Mouse (Mus musculus): Measurements from ENCODE around the gene Dph2. TPM values are rescaled to one million over a fixed set of nuclear protein-coding genes. Genes with fewer than 3 reads are reported as not detected.

Dph2 gene
- polyA plus RNA-seq, 1 experiment from 2014 or later = 8.1 TPM

DNA sequence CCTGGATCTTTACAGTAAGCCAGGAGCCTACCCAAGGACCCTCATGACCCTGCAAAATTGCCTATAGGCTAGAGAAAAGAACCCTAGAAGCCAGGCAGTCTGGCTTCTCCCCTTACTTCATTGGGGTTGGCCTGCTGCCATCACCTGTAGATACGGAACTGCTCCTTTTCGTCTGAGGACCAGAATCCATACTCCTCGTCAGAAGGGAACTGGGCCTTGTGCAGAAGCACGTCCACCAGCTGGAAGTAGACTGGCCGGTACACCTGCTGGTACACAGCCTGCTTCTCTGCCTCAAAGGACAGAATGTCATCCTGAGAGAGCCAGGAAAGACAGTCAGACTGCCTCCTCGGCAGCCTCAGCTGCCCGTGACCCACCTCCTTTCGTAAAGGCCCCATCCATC is 12.9 kb upstream of the Dph2 start:
- DNase-seq (ENCODE audit: low spot score) = no peak
- no peak for ATAC-seq (ENCODE audit: low FRiP score, low TSS enrichment)
- Histone ChIP-seq H3K4me3 (ENCODE audit: low read depth, low read length) (no peak overlapping the region), H3K4me1 (replicated peaks; ENCODE audit: control insufficient read depth, insufficient read depth) (no peaks in the 10 kb centered on the region), H3K27ac (replicated peaks) (no peak overlapping the region), H3K9ac (ENCODE audit: low read length) (no peak overlapping the region), H3K36me3 (ENCODE audit: control insufficient read depth, insufficient read depth, low read length) (peaks cover 32% of the 10 kb centered on the region), H3K27me3 (ENCODE audit: control insufficient read depth, insufficient read depth, low read length) (no peaks in the 10 kb centered on the region), H3K4me2 (replicated peaks; ENCODE audit: low read depth) (no peak overlapping the region), H3K9me3 (ENCODE audit: control insufficient read depth, low read length) (no peaks in the 10 kb centered on the region)
- no peak for TF ChIP-seq CTCF (IDR thresholded peaks at IDR 0.05; ENCODE audit: low read depth)
- no peak for TF ChIP-seq EP300 (optimal IDR thresholded peaks at IDR 0.05)
- WGBS = 85% methylated on average over 8 of the region's 8 CpGs

DNA sequence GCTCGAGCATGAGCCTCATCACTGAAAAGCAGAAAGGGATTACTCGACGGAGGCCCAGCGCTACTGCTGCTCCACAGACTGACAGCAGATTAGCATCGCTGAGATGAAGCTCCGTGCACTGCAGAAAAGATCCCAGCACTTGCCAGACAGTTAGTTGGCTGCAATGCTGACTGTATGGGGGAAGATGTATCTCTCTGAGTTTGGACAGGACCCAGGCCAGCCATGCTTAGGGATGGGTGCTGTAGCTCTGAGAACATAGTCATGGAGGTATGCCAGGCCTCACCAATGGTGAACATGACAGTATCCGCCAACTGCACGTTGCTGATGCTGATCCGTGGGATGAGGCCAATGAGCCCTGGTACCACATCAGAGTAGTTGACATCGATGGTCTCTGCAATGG is 12.3 kb upstream of the Dph2 start:
- TF ChIP-seq EP300 (optimal IDR thresholded peaks at IDR 0.05) (no peak), CTCF (IDR thresholded peaks at IDR 0.05; ENCODE audit: low read depth) (no peak)
- WGBS = 72% methylated on average over 10 of the region's 10 CpGs
- peaks cover 38% of the 10 kb centered on the region for H3K36me3 ChIP-seq (ENCODE audit: control insufficient read depth, insufficient read depth, low read length)

DNA sequence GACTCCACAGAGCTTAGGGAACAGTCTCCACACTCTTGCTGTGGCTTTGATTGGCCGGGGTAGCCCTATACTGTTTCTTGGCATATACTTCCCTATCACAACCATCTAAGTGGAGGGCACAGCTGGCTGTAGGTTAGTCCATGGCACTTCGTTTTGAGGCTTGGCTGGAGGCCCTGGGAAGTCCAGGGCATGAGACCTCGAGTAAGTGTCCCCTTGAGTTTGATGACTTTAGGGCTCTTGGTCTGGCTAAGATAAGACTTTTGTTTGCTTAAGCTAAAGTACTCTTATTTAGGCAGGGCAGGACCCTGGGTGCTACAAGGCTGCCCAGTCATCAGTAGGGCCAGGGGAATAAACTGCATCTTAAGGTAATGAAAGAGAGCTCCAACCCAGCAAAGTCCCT is 6.3 kb upstream of the Dph2 start:
- Histone ChIP-seq H3K4me2 (replicated peaks; ENCODE audit: low read depth) (no peak overlapping the region), H3K27me3 (ENCODE audit: control insufficient read depth, insufficient read depth, low read length) (no peaks in the 10 kb centered on the region), H3K36me3 (ENCODE audit: control insufficient read depth, insufficient read depth, low read length) (peaks cover 31% of the 10 kb centered on the region), H3K4me3 (ENCODE audit: low read depth, low read length) (no peak overlapping the region), H3K4me1 (replicated peaks; ENCODE audit: control insufficient read depth, insufficient read depth) (no peaks in the 10 kb centered on the region), H3K27ac (replicated peaks) (no peak overlapping the region), H3K9me3 (ENCODE audit: control insufficient read depth, low read length) (no peaks in the 10 kb centered on the region), H3K9ac (ENCODE audit: low read length) (no peak overlapping the region)
- no peak for TF ChIP-seq CTCF (IDR thresholded peaks at IDR 0.05; ENCODE audit: low read depth)
- no peak for TF ChIP-seq EP300 (optimal IDR thresholded peaks at IDR 0.05)
- DNase-seq (ENCODE audit: low spot score) (no peak), ATAC-seq (ENCODE audit: low FRiP score, low TSS enrichment) (no peak)
- 71% methylated on average over 3 of the region's 3 CpGs for WGBS

More for the DNA sequence above, 12.3 kb upstream of the Dph2 start:
- H3K4me2 ChIP-seq (replicated peaks; ENCODE audit: low read depth) = no peak overlapping the region
- H3K4me1 ChIP-seq (replicated peaks; ENCODE audit: control insufficient read depth, insufficient read depth) = no peaks in the 10 kb centered on the region
- no peak overlapping the region for H3K9ac ChIP-seq (ENCODE audit: low read length)
- H3K9me3 ChIP-seq (ENCODE audit: control insufficient read depth, low read length) = no peaks in the 10 kb centered on the region
- no peak for ATAC-seq (ENCODE audit: low FRiP score, low TSS enrichment)
- no peak for DNase-seq (ENCODE audit: low spot score)
- no peaks in the 10 kb centered on the region for H3K27me3 ChIP-seq (ENCODE audit: control insufficient read depth, insufficient read depth, low read length)
- H3K27ac ChIP-seq (replicated peaks) = no peak overlapping the region
- no peak overlapping the region for H3K4me3 ChIP-seq (ENCODE audit: low read depth, low read length)

DNA sequence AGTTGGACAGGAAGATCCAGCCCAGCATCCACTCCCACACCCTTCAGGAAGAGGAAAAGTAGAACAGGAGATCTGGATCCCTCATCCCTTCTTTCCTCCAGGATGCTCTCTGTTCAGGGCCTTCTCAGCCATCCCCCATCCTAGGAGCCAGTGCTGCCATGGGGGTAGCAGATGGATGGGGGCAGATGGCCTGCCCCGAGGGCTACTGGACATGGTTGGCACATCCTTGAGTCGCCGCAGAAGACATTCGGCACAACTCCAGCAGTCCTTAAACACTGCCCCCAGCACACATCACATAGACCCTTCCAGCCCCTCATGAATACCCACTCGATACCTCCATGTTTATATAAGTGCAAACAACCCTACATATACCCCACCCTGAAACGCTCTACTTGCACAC is 4.2 kb upstream of the Dph2 start:
- H3K9ac ChIP-seq (ENCODE audit: low read length) = no peak overlapping the region; the same call in 1 of the 2 replicates
- 91% methylated on average over 6 of the region's 6 CpGs for WGBS

DNA sequence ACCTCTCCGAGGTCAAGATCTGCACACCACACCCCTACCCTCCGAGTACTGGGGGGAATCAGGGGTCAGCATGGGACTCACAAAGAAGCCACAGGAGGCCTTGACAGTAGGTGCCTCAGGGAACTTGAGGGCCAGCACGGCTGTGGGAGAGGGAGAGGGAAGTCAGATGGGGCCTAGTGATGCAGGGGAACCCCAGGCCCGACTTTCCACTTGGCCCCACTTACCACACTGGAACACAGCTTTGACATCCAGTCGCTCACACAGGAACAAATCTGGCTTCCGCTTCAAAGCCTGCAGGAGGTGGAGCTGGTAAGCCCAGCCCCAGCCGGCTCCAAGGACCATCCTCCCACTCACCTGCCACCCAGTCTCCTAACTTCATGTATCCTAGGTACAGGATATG is 3.5 kb upstream of the Dph2 start:
- TF ChIP-seq EP300 (optimal IDR thresholded peaks at IDR 0.05) (no peak), CTCF (IDR thresholded peaks at IDR 0.05; ENCODE audit: low read depth) (no peak)

More for the DNA sequence above, 4.2 kb upstream of the Dph2 start:
- Histone ChIP-seq H3K27me3 (ENCODE audit: control insufficient read depth, insufficient read depth, low read length) (no peaks in the 10 kb centered on the region), H3K9me3 (ENCODE audit: control insufficient read depth, low read length) (no peaks in the 10 kb centered on the region), H3K36me3 (ENCODE audit: control insufficient read depth, insufficient read depth, low read length) (peaks cover 20% of the 10 kb centered on the region), H3K4me2 (replicated peaks; ENCODE audit: low read depth) (no peak overlapping the region), H3K27ac (replicated peaks) (no peak overlapping the region), H3K4me3 (ENCODE audit: low read depth, low read length) (no peak overlapping the region), H3K4me1 (replicated peaks; ENCODE audit: control insufficient read depth, insufficient read depth) (peaks cover 2% of the 10 kb centered on the region; the same call in 1 of the 2 replicates)
- DNase-seq (ENCODE audit: low spot score) = no peak
- no peak for TF ChIP-seq CTCF (IDR thresholded peaks at IDR 0.05; ENCODE audit: low read depth)
- ATAC-seq (ENCODE audit: low FRiP score, low TSS enrichment) = no peak

DNA sequence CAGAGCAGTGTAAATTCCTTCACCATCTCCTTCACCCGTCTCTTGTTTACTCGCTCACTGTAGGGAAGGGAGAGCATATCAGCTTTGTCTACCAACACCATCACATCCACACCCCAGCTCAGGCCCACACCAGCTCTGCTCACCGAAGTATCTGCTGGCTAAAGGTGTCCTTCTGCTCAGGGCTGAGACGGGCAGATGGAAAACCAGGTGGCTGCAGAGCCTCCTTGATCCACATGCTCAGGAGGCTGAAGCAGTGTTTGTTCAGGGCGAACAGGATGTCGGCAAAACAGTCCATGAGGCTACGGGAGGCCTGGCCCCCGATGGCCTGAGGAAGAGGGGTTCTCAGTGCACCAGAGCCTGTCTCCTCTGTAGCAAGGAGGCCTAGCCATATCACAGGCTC is 2.8 kb upstream of the Dph2 start:
- ATAC-seq (ENCODE audit: low FRiP score, low TSS enrichment) (no peak), DNase-seq (ENCODE audit: low spot score) (no peak)
- Histone ChIP-seq H3K9me3 (ENCODE audit: control insufficient read depth, low read length) (no peaks in the 10 kb centered on the region), H3K27me3 (ENCODE audit: control insufficient read depth, insufficient read depth, low read length) (no peaks in the 10 kb centered on the region), H3K36me3 (ENCODE audit: control insufficient read depth, insufficient read depth, low read length) (peaks cover 9% of the 10 kb centered on the region), H3K4me2 (replicated peaks; ENCODE audit: low read depth) (no peak overlapping the region), H3K4me1 (replicated peaks; ENCODE audit: control insufficient read depth, insufficient read depth) (peaks cover 2% of the 10 kb centered on the region; the same call in 1 of the 2 replicates), H3K27ac (replicated peaks) (no peak overlapping the region), H3K4me3 (ENCODE audit: low read depth, low read length) (no peak overlapping the region), H3K9ac (ENCODE audit: low read length) (no peak overlapping the region)
- WGBS = 80% methylated on average over 8 of the region's 8 CpGs
- TF ChIP-seq CTCF (IDR thresholded peaks at IDR 0.05; ENCODE audit: low read depth) = no peak
- no peak for TF ChIP-seq EP300 (optimal IDR thresholded peaks at IDR 0.05)

More for the DNA sequence above, 3.5 kb upstream of the Dph2 start:
- Histone ChIP-seq H3K4me3 (ENCODE audit: low read depth, low read length) (no peak overlapping the region), H3K36me3 (ENCODE audit: control insufficient read depth, insufficient read depth, low read length) (peaks cover 15% of the 10 kb centered on the region), H3K27ac (replicated peaks) (no peak overlapping the region), H3K4me2 (replicated peaks; ENCODE audit: low read depth) (no peak overlapping the region), H3K27me3 (ENCODE audit: control insufficient read depth, insufficient read depth, low read length) (no peaks in the 10 kb centered on the region), H3K9ac (ENCODE audit: low read length) (no peak overlapping the region), H3K4me1 (replicated peaks; ENCODE audit: control insufficient read depth, insufficient read depth) (peaks cover 2% of the 10 kb centered on the region; the same call in 1 of the 2 replicates), H3K9me3 (ENCODE audit: control insufficient read depth, low read length) (no peaks in the 10 kb centered on the region)
- WGBS = 81% methylated on average over 7 of the region's 7 CpGs
- DNase-seq (ENCODE audit: low spot score) = no peak
- ATAC-seq (ENCODE audit: low FRiP score, low TSS enrichment) = no peak

All from stomach, postnatal 0 days (tissue).